Mouse (Mus musculus) olfactory bulb, adult 2 months (tissue): Measurements from ENCODE around the gene Mxra7. TPM values are rescaled to one million over a fixed set of nuclear protein-coding genes. Genes with fewer than 3 reads are reported as not detected.
"Not testable (repeated sequence)": the region's sequence is repeated elsewhere in the genome, so short reads cannot be mapped to it uniquely, and the experiment has no call there.

Experiments used
- H3K27ac ChIP-seq: fragments of 200-500 bp; 2 replicates; pipeline ENCODE4 v1.5.1; 2012; ENCODE audit warnings: low read depth, low read length; ENCODE audit not compliant: insufficient read depth
- H3K4me1 ChIP-seq: fragments of 200-500 bp; 2 replicates; pipeline ENCODE4 v1.6.1; 2012; ENCODE audit warnings: low read length; ENCODE audit not compliant: control insufficient read depth, insufficient read depth
- H3K4me3 ChIP-seq: fragments of 200-500 bp; 2 replicates; pipeline ENCODE4 v1.5.1; 2012; ENCODE audit warnings: mild to moderate bottlenecking, low read depth, low read length, moderate library complexity; ENCODE audit not compliant: insufficient read depth
- CTCF ChIP-seq: fragments of 200-500 bp; IDR thresholded peaks from 2 replicates; pipeline ENCODE4 v1.5.1; 2012; ENCODE audit warnings: low read depth, mild to moderate bottlenecking, low read length, moderate library complexity; ENCODE audit not compliant: insufficient read depth
- POLR2A ChIP-seq: fragments of 200-500 bp; IDR thresholded peaks from 2 replicates; pipeline ENCODE4 v1.6.1; 2012; ENCODE audit warnings: mild to moderate bottlenecking, low read depth, low read length, moderate library complexity; ENCODE audit not compliant: insufficient read depth
- WGBS: fragments of 180-500 bp; shearing (Covaris S2); methylation state at CpG from one replicate; pipeline ENCODE4 v1.1.7; 2018; 5-methylcytosine and 5-hydroxymethylcytosine counted together
- polyA plus RNA-seq: library from polyadenylated mRNA; stranded (reverse); fragments of >200 nt; gene quantifications from 2 replicates; pipeline ENCODE4 v1.2.4, GENCODE M21; 2012; ENCODE audit warnings: low replicate concordance; ENCODE audit not compliant: missing spikeins, insufficient read depth, insufficient read length

Gene Mxra7
- polyA plus RNA-seq, 1 experiment = not detected

DNA sequence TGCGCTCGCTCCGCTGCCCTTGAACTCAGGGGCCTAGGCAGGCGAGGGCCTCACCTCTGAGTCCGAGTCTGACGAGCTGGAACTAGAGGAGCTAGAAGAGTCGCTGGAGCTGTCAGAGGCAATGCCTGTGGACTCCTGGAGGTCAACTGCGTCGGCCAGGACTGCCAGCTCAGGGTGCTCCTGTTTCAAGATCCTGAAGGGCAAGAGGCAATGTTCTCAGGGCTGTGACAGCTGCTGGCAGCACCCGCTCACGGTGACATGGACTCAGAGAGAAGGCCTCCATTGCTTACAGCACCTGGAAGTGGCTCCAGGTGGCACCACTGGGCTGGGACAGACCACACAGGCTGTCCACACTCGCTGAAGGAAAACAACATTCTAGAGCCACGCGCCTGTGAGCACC is 11.1 kb upstream of the Mxra7 start:
- H3K4me3 ChIP-seq = no peak overlapping the region
- 89% methylated on average over 14 of the region's 14 CpGs for WGBS
- H3K4me1 ChIP-seq = peaks cover 23% of the 10 kb centered on the region
- no peak overlapping the region for H3K27ac ChIP-seq
- TF ChIP-seq CTCF (no peak), POLR2A (no peak)

DNA sequence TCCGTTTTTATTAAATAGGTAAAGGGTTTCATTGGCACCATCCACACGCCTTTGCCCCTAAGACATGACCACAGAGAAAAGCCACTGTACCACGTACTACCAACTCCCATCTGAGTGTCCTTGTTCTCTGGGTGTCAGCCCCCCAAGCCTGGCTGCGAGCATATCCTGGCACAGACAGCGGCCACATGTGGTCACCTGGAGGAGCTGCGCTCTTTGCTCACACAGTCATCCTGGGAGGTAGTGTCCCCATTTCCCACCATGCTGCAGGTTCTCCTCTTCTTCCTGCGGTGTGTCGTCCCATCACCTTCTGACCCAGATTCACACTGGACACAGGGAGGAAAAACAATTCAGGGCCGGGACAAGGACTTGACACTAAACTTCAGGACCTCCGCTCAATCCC is 9.6 kb upstream of the Mxra7 start:
- no peak overlapping the region for H3K27ac ChIP-seq
- H3K4me3 ChIP-seq = no peak overlapping the region
- TF ChIP-seq CTCF (no peak), POLR2A (no peak)
- peaks cover 22% of the 10 kb centered on the region for H3K4me1 ChIP-seq
- 91% methylated on average over 10 of the region's 10 CpGs for WGBS

DNA sequence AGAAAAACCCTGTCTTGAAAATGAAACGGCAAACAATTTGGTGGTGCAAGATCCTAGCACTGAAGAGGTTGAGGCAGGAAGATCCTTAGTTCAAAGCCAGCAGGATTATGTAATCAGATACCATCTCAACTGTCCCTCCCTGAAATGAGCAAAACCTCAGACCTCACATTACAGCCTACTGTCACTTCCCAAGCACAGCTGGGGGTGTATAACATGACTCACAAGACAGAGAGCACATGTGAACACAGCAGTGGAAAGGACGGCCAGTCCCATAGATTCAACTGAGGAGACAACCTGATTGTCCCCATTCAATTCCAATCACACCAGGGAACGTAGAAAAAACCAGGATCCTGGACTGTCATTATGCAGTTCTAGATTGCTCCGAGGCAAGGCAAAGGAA is 8.4 kb upstream of the Mxra7 start:
- Histone ChIP-seq H3K4me1 (peaks cover 23% of the 10 kb centered on the region), H3K4me3 (no peak overlapping the region), H3K27ac (no peak overlapping the region)
- WGBS = 75% methylated on average over 4 of the region's 4 CpGs
- no peak for TF ChIP-seq POLR2A
- no peak for TF ChIP-seq CTCF

DNA sequence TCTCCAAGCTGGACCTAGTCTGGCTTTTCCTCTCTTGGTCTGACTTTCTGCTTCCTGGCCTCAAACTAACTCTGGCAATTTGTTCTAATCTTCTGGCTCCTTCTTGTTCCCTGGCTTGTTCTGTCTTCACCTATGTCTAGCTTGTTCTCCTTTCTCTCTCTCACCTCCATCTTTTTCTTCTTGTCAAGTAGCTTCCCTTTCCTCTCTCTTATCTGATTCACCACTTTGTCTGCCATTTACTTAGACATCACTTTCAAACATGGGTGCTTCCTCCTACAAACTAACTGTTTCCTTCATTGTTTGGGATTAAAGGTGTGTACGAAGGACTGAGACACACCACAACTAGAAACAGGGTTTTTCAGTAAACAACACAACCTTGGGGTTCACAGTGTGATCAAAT is 7.1 kb upstream of the Mxra7 start:
- TF ChIP-seq POLR2A (no peak), CTCF (no peak)
- no peak overlapping the region for H3K4me3 ChIP-seq
- no peak overlapping the region for H3K27ac ChIP-seq
- 93% methylated on average over 1 of the region's 1 CpGs for WGBS
- H3K4me1 ChIP-seq = peaks cover 11% of the 10 kb centered on the region

- Histone ChIP-seq H3K4me1 (peaks cover 18% of the 10 kb centered on the region), H3K4me3 (no peak overlapping the region), H3K27ac (no peak overlapping the region)
- TF ChIP-seq POLR2A (no peak), CTCF (no peak)
- 37% methylated on average over 4 of the region's 4 CpGs for WGBS
Measured at GRCm38 (mm10) chr11:116832172-116832685, 4.4 kb upstream of the Mxra7 start.

DNA sequence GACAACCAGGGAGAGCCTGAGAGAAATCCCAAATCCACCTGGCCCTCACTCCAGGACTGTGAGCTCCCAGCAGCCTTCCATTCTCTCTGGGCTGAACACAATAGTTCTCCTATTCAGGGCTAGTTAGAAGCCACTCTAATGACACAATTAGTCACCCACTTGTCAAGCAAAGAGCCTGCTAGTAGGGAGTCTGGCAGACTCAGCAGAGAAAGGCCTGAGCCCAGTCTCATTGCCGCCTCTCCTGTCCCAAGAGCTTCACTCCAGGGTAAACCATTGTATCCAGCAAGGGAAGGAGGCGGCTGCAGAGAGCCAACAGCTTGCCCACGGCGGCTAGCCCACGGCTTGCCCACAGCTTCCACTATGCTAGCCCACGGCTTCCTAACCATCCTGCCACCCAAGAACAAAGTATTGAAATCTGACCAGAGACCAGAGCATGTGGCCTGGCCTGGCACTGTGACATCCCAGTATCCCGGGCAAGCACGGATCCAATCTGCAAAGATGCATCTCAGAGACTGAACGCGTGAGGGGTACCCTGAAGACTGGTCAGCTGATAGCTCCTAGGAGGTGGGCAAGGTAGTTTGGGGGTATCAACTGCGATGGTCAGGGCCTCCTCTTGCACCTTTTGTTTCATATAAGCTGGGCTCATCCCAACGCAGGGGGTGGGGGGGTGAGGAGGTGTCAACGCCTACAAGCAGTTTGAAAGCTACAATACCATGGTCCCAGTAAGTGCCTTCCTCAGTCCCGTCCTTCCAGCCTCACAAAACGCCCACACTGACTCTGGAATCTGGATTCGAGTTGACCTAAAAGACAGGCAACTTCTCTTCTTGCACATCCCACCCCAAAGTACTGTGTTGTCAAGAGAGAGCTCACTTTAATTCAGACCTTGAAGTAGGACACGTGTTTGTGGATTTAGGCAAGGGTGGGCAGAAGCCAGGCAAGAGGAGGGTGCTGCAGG is 1.0 kb downstream of the Mxra7 start:
- no peak for TF ChIP-seq CTCF
- no peak for TF ChIP-seq POLR2A
- H3K27ac ChIP-seq = no peak overlapping the region
- H3K4me1 ChIP-seq = peaks cover 30% of the 10 kb centered on the region
- peak overlapping the region; percentile 58 for H3K4me3 ChIP-seq
- 49% methylated on average over 17 of the region's 17 CpGs for WGBS

GRCm38 (mm10) chr11:116825230-116825629 is 2.6 kb downstream of the Mxra7 start:
- no peak for TF ChIP-seq POLR2A
- TF ChIP-seq CTCF = no peak
- no peak overlapping the region for H3K4me3 ChIP-seq
- no peak overlapping the region for H3K27ac ChIP-seq
- H3K4me1 ChIP-seq = peaks cover 40% of the 10 kb centered on the region
- 67% methylated on average over 5 of the region's 5 CpGs for WGBS

DNA sequence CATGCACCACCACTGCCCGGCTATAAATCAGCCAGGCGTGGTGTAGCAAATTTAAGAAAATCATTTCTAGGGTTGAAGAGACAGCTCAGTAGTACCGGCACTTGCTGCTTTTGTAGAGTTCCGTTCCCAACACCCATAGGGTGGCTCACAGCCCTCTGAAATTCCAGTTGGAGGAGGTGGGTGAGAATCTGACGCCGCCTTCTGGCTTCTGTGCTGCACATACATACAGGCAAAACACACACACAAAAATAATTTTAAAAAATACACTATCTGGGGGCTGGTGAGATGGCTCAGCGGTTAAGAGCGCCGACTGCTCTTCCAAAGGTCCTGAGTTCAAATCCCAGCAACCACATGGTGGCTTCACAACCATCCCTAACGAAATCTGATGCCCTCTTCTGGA is 4.0 kb downstream of the Mxra7 start:
- not testable (repeated sequence) for H3K4me3 ChIP-seq, H3K27ac ChIP-seq
- H3K4me1 ChIP-seq = peaks cover 40% of the 10 kb centered on the region
- WGBS = 98% methylated on average over 10 of the region's 10 CpGs

GRCm38 (mm10) chr11:116823255-116823654 is 4.6 kb downstream of the Mxra7 start:
- no peak overlapping the region for H3K27ac ChIP-seq
- WGBS = 98% methylated on average over 2 of the region's 2 CpGs
- H3K4me3 ChIP-seq = no peak overlapping the region
- no peak for TF ChIP-seq POLR2A
- peaks cover 39% of the 10 kb centered on the region for H3K4me1 ChIP-seq

- no peak overlapping the region for H3K4me3 ChIP-seq
- no peak for TF ChIP-seq POLR2A
- TF ChIP-seq CTCF = no peak
- H3K4me1 ChIP-seq = peaks cover 33% of the 10 kb centered on the region
- WGBS = 91% methylated on average over 10 of the region's 10 CpGs
- H3K27ac ChIP-seq = no peak overlapping the region
Measured at GRCm38 (mm10) chr11:116822626-116823025, 5.2 kb downstream of the Mxra7 start.
